Mouse (Mus musculus) heart, adult 2 months (tissue): Measurements from ENCODE around the gene Ccdc122.

Experiments used
- EP300 ChIP-seq: fragments of 200-500 bp; IDR thresholded peaks from 2 replicates; pipeline ENCODE4 v1.6.1; 2011; ENCODE audit warnings: low read depth, low read length, control low read depth; ENCODE audit not compliant: insufficient read depth
- POLR2A ChIP-seq: fragments of 200-500 bp; IDR thresholded peaks from 2 replicates; pipeline ENCODE4 v1.6.1; 2011; ENCODE audit warnings: mild to moderate bottlenecking, low read depth, low read length, control low read depth; ENCODE audit not compliant: insufficient read depth

DNA sequence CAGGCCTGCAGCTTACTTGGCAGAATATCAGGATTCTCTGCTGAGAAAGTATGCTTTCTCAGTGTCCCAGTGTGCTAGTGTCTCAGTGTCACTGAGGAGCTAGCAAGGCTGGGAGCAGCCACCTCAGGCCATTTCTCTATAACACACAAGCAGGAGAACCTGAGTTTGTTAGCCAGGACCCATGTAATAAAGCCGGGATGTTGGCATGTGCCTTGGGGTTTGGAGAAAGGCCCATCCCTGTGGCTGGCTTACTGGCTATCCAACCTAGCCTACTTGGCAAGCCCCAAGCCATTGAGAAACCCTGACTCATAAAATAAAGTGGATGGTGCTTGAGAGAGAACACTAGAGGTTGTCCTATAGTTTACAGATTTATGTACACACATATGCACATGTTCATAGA is 32.8 kb downstream of the Ccdc122 start:
- TF ChIP-seq POLR2A (no peak), EP300 (no peak)
